Mouse (Mus musculus): ENCODE data around the gene Dgcr6. TPM values are rescaled to one million over a fixed set of nuclear protein-coding genes. Genes with fewer than 3 reads are reported as not detected.

Dgcr6 gene
- total RNA-seq, 2 experiments from 2014 or later, result 22.3 to 24.1 TPM

DNA sequence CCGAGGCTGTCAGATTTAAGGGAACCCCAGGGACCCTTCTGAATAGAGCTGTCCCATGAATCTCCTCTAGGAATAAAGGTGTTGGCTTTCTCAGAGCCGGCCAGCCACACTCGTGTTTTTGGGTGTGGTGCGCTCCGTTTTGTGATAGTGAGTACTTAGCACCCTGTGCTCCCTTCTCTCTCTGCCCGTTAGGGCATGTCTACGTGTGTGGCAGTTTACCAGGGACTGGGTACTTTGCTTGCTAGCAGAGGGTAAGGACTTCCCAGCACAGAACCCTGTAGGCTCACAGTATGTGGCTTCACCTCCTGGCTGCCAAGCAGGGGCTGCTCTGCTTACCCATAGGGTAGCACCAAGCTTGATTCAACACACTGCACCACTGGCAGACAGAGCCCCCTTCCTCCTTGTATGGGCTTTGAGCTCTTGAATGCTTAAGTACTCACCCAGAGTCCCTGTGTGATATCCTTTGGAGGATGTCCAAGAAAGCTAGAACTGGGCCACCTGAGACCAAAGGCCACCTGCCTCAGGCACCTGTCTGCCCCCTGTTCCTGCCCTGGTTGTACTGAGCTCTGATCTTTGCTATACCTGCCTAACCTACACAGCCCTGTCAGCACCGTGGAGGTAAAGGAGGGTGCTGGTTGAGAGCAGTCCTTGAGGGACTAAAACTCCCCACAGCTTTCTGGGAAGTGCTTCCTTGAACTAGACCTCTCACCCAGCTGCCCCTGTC, 16.2 kb downstream of the Dgcr6 start:
- ATAC-seq (replicated peaks; ENCODE audit: poor library complexity, severe bottlenecking), result no peak

GRCm38 (mm10) chr16:18070798-18071197, 18.1 kb downstream of the Dgcr6 start:
- no peak for ATAC-seq (replicated peaks; ENCODE audit: poor library complexity, severe bottlenecking)

- no peak for ATAC-seq (replicated peaks; ENCODE audit: poor library complexity, severe bottlenecking)
Observed at GRCm38 (mm10) chr16:18072089-18072488, 19.4 kb downstream of the Dgcr6 start.

GRCm38 (mm10) chr16:18073259-18073962, 20.8 kb downstream of the Dgcr6 start:
- peak; percentile 21; the same call in 1 of the 2 replicates for ATAC-seq (replicated peaks; ENCODE audit: poor library complexity, severe bottlenecking)

DNA sequence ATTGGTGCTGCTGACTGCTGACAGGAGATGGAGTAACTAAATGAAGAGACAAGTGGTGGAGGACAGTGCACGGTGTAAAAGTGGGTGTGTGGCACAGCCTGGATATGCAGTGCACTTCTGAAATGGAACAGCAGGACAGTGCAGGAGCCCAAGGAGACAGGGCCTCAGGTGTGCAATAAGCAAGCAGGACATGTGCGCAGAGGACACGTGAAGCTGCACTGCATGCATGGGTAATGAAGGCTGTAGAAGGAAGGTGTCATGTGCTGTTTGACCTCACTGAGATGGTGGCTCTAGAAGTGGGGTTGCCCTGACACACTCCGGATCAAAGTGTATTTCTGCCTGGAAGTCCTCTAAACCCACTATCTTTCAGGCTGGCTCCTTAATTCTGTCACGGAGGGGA, 22.0 kb downstream of the Dgcr6 start:
- ATAC-seq (replicated peaks; ENCODE audit: poor library complexity, severe bottlenecking), result no peak

DNA sequence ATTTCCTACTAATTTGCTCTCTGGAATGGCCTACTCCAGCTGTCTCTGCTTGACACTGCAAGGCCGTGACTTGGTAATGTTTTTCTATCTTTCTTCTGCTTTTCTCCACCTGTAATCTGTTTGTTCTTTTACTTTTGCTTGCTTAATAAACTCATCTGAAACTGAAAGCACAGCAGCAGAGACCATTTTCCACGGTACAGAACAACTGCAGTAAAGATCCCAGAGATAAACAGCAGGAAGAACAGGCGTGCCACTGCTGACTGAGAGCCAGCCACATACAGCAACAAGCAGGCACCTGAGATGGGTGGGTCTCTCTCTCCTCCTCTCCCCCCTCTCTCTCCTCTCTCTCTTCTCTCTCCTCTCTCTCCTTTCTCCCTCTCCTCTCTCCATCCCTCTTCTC, 22.5 kb downstream of the Dgcr6 start:
- no peak for ATAC-seq (replicated peaks; ENCODE audit: poor library complexity, severe bottlenecking)

GRCm38 (mm10) chr16:18078314-18079015, 25.8 kb downstream of the Dgcr6 start:
- ATAC-seq (replicated peaks; ENCODE audit: poor library complexity, severe bottlenecking), result no peak

GRCm38 (mm10) chr16:18079300-18079699, 26.6 kb downstream of the Dgcr6 start:
- ATAC-seq (replicated peaks; ENCODE audit: poor library complexity, severe bottlenecking), result no peak

DNA sequence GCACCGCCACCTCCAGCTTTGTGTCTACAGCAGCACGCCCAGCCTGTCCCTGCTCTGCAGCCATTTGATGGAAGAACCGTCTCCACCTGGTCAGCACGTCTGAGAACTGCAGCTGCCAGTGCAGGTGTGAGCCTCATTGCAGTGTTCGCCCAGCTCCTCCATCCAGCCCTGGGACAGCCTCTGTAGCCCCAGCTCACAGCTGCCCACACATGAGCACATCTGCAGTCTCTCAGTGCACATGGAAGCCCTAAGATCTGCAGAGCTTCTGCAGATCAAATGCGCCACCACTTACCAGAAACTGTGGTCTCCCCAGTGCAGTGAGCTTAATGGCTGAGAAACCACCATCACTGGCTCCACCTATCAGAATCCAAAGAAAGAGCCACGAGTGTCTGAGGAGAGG, 27.5 kb downstream of the Dgcr6 start:
- ATAC-seq (replicated peaks; ENCODE audit: poor library complexity, severe bottlenecking), result no peak

DNA sequence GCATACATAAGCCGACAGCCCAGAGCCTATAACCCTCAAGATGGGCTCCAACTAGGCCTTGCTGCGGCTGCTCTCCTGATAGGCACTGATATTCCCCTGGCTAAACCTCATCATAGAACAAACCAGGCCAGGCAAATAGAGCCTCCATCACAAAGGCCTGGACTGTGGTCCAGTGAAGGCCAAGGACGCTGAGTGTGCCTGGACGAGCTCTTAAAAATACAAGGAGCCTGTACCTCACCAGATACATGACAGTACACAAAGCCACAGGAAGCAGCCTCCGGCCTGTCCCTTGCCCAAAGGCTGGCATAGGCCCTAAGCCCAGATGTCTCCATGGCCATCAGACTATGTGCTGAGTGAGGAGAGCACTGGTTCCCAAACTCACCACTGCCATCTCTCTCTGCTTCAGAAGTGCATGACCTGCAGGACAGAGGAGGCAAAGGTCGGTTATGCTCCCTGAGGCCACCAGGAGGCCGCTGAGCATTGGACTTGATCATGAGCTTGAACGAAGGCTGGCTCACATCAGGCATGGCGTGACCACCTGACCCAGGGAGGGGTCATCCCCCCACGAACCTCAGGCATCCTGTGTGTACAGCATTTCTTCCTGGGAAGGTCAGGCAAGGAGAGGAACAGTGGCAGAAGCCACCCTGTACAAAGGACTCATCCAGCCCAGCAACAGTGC, 28.6 kb downstream of the Dgcr6 start:
- ATAC-seq (replicated peaks; ENCODE audit: poor library complexity, severe bottlenecking), result peak; percentile 51

DNA sequence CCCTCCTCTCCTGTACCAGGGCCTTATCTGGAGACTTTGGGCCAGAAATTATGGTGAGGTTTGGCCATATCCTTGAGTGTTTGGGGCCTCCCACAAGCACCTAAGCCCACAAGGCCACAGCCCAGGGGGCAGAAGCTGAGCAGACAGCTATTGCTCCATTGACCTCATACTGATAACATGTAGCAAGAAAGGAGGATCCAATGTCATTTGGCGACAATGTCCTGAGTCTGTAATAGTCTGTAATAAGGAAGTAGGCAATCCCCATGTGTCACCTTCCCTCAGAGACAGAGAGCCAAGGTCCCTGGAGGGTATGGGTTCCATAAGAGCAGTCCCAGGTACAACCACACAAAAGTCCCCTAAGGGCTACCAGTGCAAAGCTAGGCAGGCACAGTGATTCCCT, 29.6 kb downstream of the Dgcr6 start:
- peak; percentile 77 for ATAC-seq (replicated peaks; ENCODE audit: poor library complexity, severe bottlenecking)

DNA sequence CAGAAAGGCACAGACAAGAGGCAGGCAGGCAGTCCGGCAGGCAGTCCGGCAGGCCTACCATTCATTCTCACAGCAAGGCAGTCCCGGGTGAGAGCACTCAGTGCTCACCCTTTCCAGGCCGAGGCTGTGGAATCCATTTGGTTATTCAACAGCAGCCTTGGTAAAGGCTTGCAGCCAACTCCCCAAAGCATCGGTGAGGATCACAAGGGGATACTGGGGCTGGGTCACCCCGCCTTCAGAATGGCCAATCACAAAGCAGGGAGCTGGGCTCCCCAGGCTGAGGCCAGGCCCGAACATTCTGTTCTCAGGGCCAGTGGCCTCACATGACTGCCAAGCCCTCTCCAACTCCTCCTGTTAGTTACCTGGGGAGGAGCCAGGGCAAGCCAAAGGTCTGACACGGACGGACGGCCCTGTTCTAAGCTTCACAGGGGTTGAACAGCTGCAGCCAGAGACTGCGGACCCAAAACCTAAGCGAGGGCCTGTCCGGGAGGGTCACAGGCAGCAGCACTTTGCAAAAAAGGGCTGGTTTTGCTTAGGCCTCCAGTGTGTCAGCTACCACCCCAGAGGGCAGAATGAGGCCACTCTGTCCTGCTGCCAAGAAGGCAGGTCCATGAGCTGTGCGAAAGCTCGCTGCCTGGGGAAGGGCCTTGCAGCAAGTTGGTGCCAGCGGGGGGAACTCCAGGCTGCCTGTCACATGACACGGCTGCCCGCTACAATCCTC, 30.7 kb downstream of the Dgcr6 start:
- no peak for ATAC-seq (replicated peaks; ENCODE audit: poor library complexity, severe bottlenecking)

DNA sequence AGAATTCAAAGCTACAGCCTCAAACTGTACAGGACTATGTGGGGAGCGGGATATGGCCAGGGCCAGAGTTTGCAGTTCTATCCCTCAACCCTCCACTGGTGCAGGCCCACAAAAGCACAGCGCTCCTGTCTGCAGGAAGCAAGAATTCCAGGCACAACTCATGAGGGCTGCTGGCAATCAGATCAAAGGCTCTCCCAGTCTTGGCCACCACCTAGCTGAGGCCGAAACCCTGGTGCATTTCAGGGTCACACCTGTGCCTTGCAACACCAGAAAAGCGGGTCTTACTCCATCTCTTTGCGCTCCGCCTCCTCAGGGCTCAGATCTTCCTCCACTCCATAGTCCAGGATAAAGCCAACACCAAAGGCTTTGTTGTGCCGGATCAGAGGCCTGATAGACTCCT, 31.6 kb downstream of the Dgcr6 start:
- no peak for ATAC-seq (replicated peaks; ENCODE audit: poor library complexity, severe bottlenecking)

DNA sequence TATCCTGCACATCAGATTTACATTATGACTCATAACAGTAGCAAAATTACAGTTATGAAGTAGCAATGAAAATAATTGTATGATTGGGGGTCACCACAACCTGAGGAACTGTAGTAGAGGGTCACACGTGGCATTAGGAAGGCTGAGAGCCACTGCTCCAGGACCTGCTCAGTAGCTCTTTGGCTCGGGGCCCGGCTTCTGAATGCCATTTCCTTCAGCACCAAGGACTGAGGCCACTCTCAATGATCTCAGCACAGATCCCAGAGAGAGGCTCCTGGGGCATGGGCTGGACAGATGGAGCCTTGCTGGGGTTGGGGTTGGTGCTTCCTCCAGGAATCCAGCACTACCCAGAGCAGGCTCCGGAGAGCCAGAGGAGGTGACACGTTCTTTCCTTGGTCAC, 34.4 kb downstream of the Dgcr6 start:
- no peak for ATAC-seq (replicated peaks; ENCODE audit: poor library complexity, severe bottlenecking)

DNA sequence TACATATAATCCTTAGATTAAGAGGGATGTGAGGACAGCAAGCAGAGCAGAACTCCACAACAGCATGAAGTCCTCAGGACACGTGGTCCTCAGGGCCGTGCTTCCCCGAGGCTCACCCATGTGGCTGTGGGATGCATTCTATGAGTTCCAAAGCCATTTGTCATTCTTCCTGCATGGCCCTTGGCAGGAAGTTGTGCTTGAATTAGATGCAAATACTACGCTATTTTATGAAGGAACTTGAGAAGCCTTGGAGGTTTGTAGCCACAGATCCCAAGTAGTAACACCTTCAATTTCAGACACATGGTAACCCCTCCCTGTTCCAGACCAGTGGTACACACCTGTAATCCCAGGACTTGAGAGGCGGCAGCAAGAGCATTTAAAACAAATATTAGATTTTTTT, 43.7 kb downstream of the Dgcr6 start:
- ATAC-seq (replicated peaks; ENCODE audit: poor library complexity, severe bottlenecking), result no peak

GRCm38 (mm10) chr16:18102816-18103215, 50.2 kb downstream of the Dgcr6 start:
- ATAC-seq (replicated peaks; ENCODE audit: poor library complexity, severe bottlenecking), result no peak

- no peak for ATAC-seq (replicated peaks; ENCODE audit: poor library complexity, severe bottlenecking)
Observed at GRCm38 (mm10) chr16:18103366-18103765, 50.7 kb downstream of the Dgcr6 start.

DNA sequence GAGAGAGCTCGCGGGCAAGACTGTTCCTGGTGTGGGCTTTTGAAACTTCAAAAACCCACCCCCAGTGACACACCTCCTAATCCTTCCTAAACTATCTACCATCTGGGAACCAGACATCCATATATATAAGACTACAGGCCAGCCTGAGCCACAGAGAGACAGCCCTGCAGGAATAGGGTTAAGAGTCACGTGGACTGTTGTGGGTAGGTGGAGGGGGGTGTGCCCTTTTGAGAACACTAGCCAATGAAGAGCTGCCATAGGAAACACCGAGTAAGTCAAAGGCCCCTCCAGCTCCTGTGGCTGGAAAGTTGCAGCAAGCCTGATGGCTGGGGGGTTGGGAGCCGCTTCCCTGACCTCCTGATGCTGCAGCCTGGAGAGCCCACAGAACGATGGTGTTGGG, 51.1 kb downstream of the Dgcr6 start:
- ATAC-seq (replicated peaks; ENCODE audit: poor library complexity, severe bottlenecking), result no peak

GRCm38 (mm10) chr16:18108221-18108966, 55.7 kb downstream of the Dgcr6 start:
- peak; percentile 87 for ATAC-seq (replicated peaks; ENCODE audit: poor library complexity, severe bottlenecking)

Measured in granulocyte monocyte progenitor cell, adult 5-6 weeks (primary cell).